Mouse (Mus musculus) embryonic facial prominence, embryonic 11.5 days (tissue): Measurements from ENCODE around the gene Hist2h2aa2. TPM values are rescaled to one million over a fixed set of nuclear protein-coding genes. Genes with fewer than 3 reads are reported as not detected.
"Not testable (repeated sequence)": the region's sequence is repeated elsewhere in the genome, so short reads cannot be mapped to it uniquely, and the experiment has no call there.

Experiments used
- ATAC-seq: fragments of 200-750 bp; cut with Nextera tagmentation; replicated peaks from 2 replicates; pipeline ENCODE4 v1.8.0; 2017; ENCODE audit warnings: low read depth; ENCODE audit not compliant: insufficient number of reproducible peaks, low FRiP score, low TSS enrichment
- DNase-seq: peaks from one replicate; pipeline ENCODE4 v3.0.0-alpha.2; 2015; ENCODE audit warnings: low spot score
- H3K27ac ChIP-seq: fragments of 300-500 bp; sonication (generic); replicated peaks from 2 replicates; pipeline ENCODE4 v1.5.1; 2014; ENCODE audit warnings: mild to moderate bottlenecking, low read depth, low read length, control low read depth
- H3K27me3 ChIP-seq: fragments of 300-500 bp; sonication (generic); 2 replicates; pipeline ENCODE4 v1.6.1; 2014; ENCODE audit warnings: mild to moderate bottlenecking, low read length, moderate library complexity, mixed read lengths; ENCODE audit not compliant: control insufficient read depth, insufficient read depth
- H3K36me3 ChIP-seq: fragments of 300-500 bp; sonication (generic); replicated peaks from 2 replicates; pipeline ENCODE4 v1.6.1; 2014; ENCODE audit warnings: low read depth, mild to moderate bottlenecking, low read length, moderate library complexity, mixed read lengths; ENCODE audit not compliant: control insufficient read depth, insufficient read depth
- H3K4me1 ChIP-seq: fragments of 300-500 bp; sonication (generic); 2 replicates; pipeline ENCODE4 v1.6.1; 2014; ENCODE audit warnings: low read length, mixed read lengths; ENCODE audit not compliant: control insufficient read depth, insufficient read depth
- H3K4me2 ChIP-seq: fragments of 300-500 bp; sonication (generic); 2 replicates; pipeline ENCODE4 v1.6.1; 2014; ENCODE audit warnings: low read depth, mild to moderate bottlenecking, control low read depth, low read length, moderate library complexity
- H3K4me3 ChIP-seq: fragments of 300-500 bp; sonication (generic); 2 replicates; pipeline ENCODE4 v1.5.1; 2014; ENCODE audit warnings: low read depth, low read length, control low read depth
- H3K9ac ChIP-seq: fragments of 300-500 bp; sonication (generic); replicated peaks from 2 replicates; pipeline ENCODE4 v1.6.1; 2014; ENCODE audit warnings: mild to moderate bottlenecking, control low read depth, low read length
- H3K9me3 ChIP-seq: fragments of 300-500 bp; sonication (generic); replicated peaks from 2 replicates; pipeline ENCODE4 v1.6.1; 2016; ENCODE audit warnings: mild to moderate bottlenecking, low read length, inconsistent platforms, mixed read lengths; ENCODE audit not compliant: control insufficient read depth
- WGBS: fragments of 180-500 bp; shearing (Covaris S2); extraction: QIAGEN DNeasy Blood & Tissue Kit; methylation state at CpG from one replicate; pipeline ENCODE4 v1.1.7; 2014; 5-methylcytosine and 5-hydroxymethylcytosine counted together
- polyA plus RNA-seq: library from polyadenylated mRNA; unstranded; fragments of >200 nt; fragmentation: Nextera tagmentation; extraction: Ambion mirVana; gene quantifications from 2 replicates; pipeline ENCODE4 v1.2.1, GENCODE M21; 2014

Hist2h2aa2 gene
- polyA plus RNA-seq, result 45.8 and 51.6 TPM in 2 replicates

- 4% methylated on average over 26 of the region's 85 CpGs for WGBS
Observed at GRCm38 (mm10) chr3:96239949-96240798, at the start of gene Hist2h2aa2. Gene Hist2h2aa2 (minus strand): TSS chr3:96240276.

GRCm38 (mm10) chr3:96289201-96289600, 49.1 kb upstream of the Hist2h2aa2 start:
- WGBS, result 60% methylated on average over 3 of the region's 3 CpGs
- Histone ChIP-seq H3K4me1 (no peaks in the 10 kb centered on the region), H3K36me3 (no peaks in the 10 kb centered on the region), H3K9ac (no peak overlapping the region), H3K4me2 (no peak overlapping the region), H3K9me3 (no peaks in the 10 kb centered on the region), H3K27me3 (no peaks in the 10 kb centered on the region), H3K27ac (no peak overlapping the region), H3K4me3 (no peak overlapping the region)
- ATAC-seq (no peak), DNase-seq (no peak)

More at GRCm38 (mm10) chr3:96239949-96240798, at the start of gene Hist2h2aa2:
- not testable (repeated sequence) for H3K4me1 ChIP-seq, H3K36me3 ChIP-seq, H3K27me3 ChIP-seq, H3K9me3 ChIP-seq, H3K4me3 ChIP-seq
- Histone ChIP-seq H3K4me2 (peak within 1 kb of the TSS; percentile 36), H3K27ac (peak within 1 kb of the TSS; percentile 67), H3K9ac (peak within 1 kb of the TSS; percentile 44; the same call in 1 of the 2 replicates)
- DNase-seq (peak; percentile 68), ATAC-seq (peak; percentile 79)

GRCm38 (mm10) chr3:96287334-96287733, 47.3 kb upstream of the Hist2h2aa2 start:
- WGBS, result 84% methylated on average over 11 of the region's 11 CpGs
- not testable (repeated sequence) for H3K9me3 ChIP-seq

GRCm38 (mm10) chr3:96284457-96284856, 44.4 kb upstream of the Hist2h2aa2 start:
- peak overlapping the region; percentile 3; the same call in 1 of the 2 replicates for H3K9ac ChIP-seq
- no peaks in the 10 kb centered on the region for H3K4me1 ChIP-seq
- H3K27me3 ChIP-seq, result no peaks in the 10 kb centered on the region
- no peaks in the 10 kb centered on the region for H3K9me3 ChIP-seq
- DNase-seq (peak; percentile 70), ATAC-seq (no peak)
- H3K36me3 ChIP-seq, result no peaks in the 10 kb centered on the region
- no peak overlapping the region for H3K27ac ChIP-seq
- no peak overlapping the region for H3K4me2 ChIP-seq
- WGBS, result 23% methylated on average over 4 of the region's 4 CpGs
- 0 out of 2 replicates have a peak overlapping the region, but pooled peaks have one; percentile 5 for H3K4me3 ChIP-seq

More at GRCm38 (mm10) chr3:96287334-96287733, 47.3 kb upstream of the Hist2h2aa2 start:
- ATAC-seq, H3K36me3 ChIP-seq, H3K27ac ChIP-seq, H3K9ac ChIP-seq, H3K4me2 ChIP-seq, H3K4me3 ChIP-seq, DNase-seq, H3K4me1 ChIP-seq, H3K27me3 ChIP-seq: not testable (repeated sequence)

GRCm38 (mm10) chr3:96280660-96281059, 40.6 kb upstream of the Hist2h2aa2 start:
- Histone ChIP-seq H3K4me2 (no peak overlapping the region), H3K36me3 (no peaks in the 10 kb centered on the region), H3K27me3 (no peaks in the 10 kb centered on the region), H3K4me1 (no peaks in the 10 kb centered on the region), H3K4me3 (no peak overlapping the region), H3K9ac (no peak overlapping the region), H3K9me3 (no peaks in the 10 kb centered on the region), H3K27ac (no peak overlapping the region)
- ATAC-seq (no peak), DNase-seq (no peak)
- 51% methylated on average over 6 of the region's 6 CpGs for WGBS

- no peaks in the 10 kb centered on the region for H3K4me1 ChIP-seq
- peak overlapping the region; percentile 84 for H3K4me2 ChIP-seq
- H3K9ac ChIP-seq, result peak overlapping the region; percentile 74
- no peaks in the 10 kb centered on the region for H3K27me3 ChIP-seq
- WGBS, result under 1% methylated on average over 49 of the region's 49 CpGs
- DNase-seq, result peak; percentile 91
- peak overlapping the region; percentile 39 for H3K4me3 ChIP-seq
- 0 out of 2 replicates have a peak overlapping the region, but pooled peaks have one; percentile 48 for H3K27ac ChIP-seq
- no peaks in the 10 kb centered on the region for H3K9me3 ChIP-seq
- no peaks in the 10 kb centered on the region for H3K36me3 ChIP-seq
- ATAC-seq, result peak; percentile 94
Observed at GRCm38 (mm10) chr3:96277800-96278624, 37.9 kb upstream of the Hist2h2aa2 start.

GRCm38 (mm10) chr3:96277428-96277799, 37.3 kb upstream of the Hist2h2aa2 start:
- Histone ChIP-seq H3K27me3 (no peaks in the 10 kb centered on the region), H3K36me3 (no peaks in the 10 kb centered on the region), H3K4me2 (peak overlapping the region; percentile 84), H3K4me1 (no peaks in the 10 kb centered on the region), H3K4me3 (peak overlapping the region; percentile 39), H3K27ac (0 out of 2 replicates have a peak overlapping the region, but pooled peaks have one; percentile 47), H3K9ac (peak overlapping the region; percentile 74), H3K9me3 (no peaks in the 10 kb centered on the region)
- DNase-seq (peak; percentile 71), ATAC-seq (no peak; the same call in none of the 2 replicates)
- WGBS, result 8% methylated on average over 8 of the region's 8 CpGs
